Comparison of ENCODE assay signal across 12 mouse cellular contexts in genomic region chr13:90464051-90464450, GRCm38 (mm10).
DNase-seq lines count a peak whose midpoint lies in the region; ATAC-seq and TF ChIP-seq lines count a peak whose summit lies in the region.
"Had no signal": no experiment of that assay in that cellular context is flagged by ENCODE, and none has a peak within 500 bp of the region (broad histone marks: within the 10 kb centered on the region; RNA-seq: fewer than 3 reads in every experiment).

No protein-coding gene starts in this region.

- DNase-seq in adrenal gland, adult 2 months = peak; percentile 12
- DNase-seq in adrenal gland, postnatal 4 days (ENCODE audit: low spot score in 2 of 2) = no peak
- DNase-seq in NIH3T3 (ENCODE audit: low read depth) = peak; percentile 65
- DNase-seq in kidney, postnatal 14 days = peak; percentile 69
- DNase-seq in layer of hippocampus, adult 2 months (ENCODE audit: low spot score in 2 of 2) = no peak
- no peak for DNase-seq in embryo, embryonic 9.5 days (ENCODE audit: extremely low spot score)
- no peak for DNase-seq in embryo, embryonic 10.5 days (ENCODE audit: low spot score)
- DNase-seq: cerebellum, adult 18-20 months; right cerebral cortex, postnatal 25 days had no signal

- peak; percentile 25; the same call in 1 of the 2 replicates for ATAC-seq in heart, embryonic 13.5 days (ENCODE audit: extremely low read depth, insufficient number of reproducible peaks, low FRiP score, low TSS enrichment)

- H3K27me3 ChIP-seq in heart, embryonic 13.5 days (replicated peaks) = no peaks in the 10 kb centered on the region
- H3K27me3 ChIP-seq: hindbrain, embryonic 13.5 days; limb, embryonic 12.5 days had no signal

- no peak overlapping the region for H3K4me2 ChIP-seq in heart, embryonic 13.5 days
- H3K4me2 ChIP-seq: hindbrain, embryonic 13.5 days; limb, embryonic 12.5 days had no signal

- no peak overlapping the region for H3K27ac ChIP-seq in heart, embryonic 13.5 days (replicated peaks)
- H3K27ac ChIP-seq in layer of hippocampus, adult 2 months = no peak overlapping the region
- H3K27ac ChIP-seq: hindbrain, embryonic 13.5 days; limb, embryonic 12.5 days had no signal

- H3K36me3 ChIP-seq in heart, embryonic 13.5 days = no peaks in the 10 kb centered on the region
- H3K36me3 ChIP-seq: hindbrain, embryonic 13.5 days; limb, embryonic 12.5 days had no signal

- no peak for TF ChIP-seq CTCF in layer of hippocampus, adult 2 months (conservative IDR thresholded peaks at IDR 0.05)

- H3K4me3 ChIP-seq in heart, embryonic 13.5 days = no peak overlapping the region
- no peak overlapping the region for H3K4me3 ChIP-seq in layer of hippocampus, adult 2 months
- H3K4me3 ChIP-seq: hindbrain, embryonic 13.5 days; limb, embryonic 12.5 days had no signal

- no peaks in the 10 kb centered on the region for H3K9me3 ChIP-seq in heart, embryonic 13.5 days
- H3K9me3 ChIP-seq: hindbrain, embryonic 13.5 days; limb, embryonic 12.5 days had no signal

- WGBS in heart, embryonic 13.5 days = 45% methylated on average over 2 of the region's 2 CpGs

- H3K4me1 ChIP-seq in heart, embryonic 13.5 days = peaks cover 11% of the 10 kb centered on the region
- H3K4me1 ChIP-seq: hindbrain, embryonic 13.5 days; limb, embryonic 12.5 days had no signal

- H3K9ac ChIP-seq in heart, embryonic 13.5 days = no peak overlapping the region
- H3K9ac ChIP-seq: hindbrain, embryonic 13.5 days; limb, embryonic 12.5 days had no signal

Comparison
In these comparisons a context has a peak if more than half of its experiments do, and no peak if none do; other contexts are left out.
1. DNase-seq: peak in adrenal gland, adult 2 months (single experiment), NIH3T3 (single experiment) and kidney, postnatal 14 days (single experiment); none in adrenal gland, postnatal 4 days (0 of 2), layer of hippocampus, adult 2 months (0 of 2), embryo, embryonic 9.5 days (single experiment) and embryo, embryonic 10.5 days (single experiment).